Mouse (Mus musculus) liver, embryonic 12.5 days (tissue): ENCODE data around the gene Ghr. TPM values are rescaled to one million over a fixed set of nuclear protein-coding genes. Genes with fewer than 3 reads are reported as not detected.

Experiments
- ATAC-seq: fragments of 200-750 bp; cut with Nextera tagmentation; 2 replicates; pipeline ENCODE4 v1.8.0; 2017; ENCODE audit warnings: moderate number of reproducible peaks, mild to moderate bottlenecking, moderate library complexity
- H3K27ac ChIP-seq: fragments of 300-500 bp; sonication (generic); 2 replicates; pipeline ENCODE4 v1.5.1; 2016; ENCODE audit warnings: mild to moderate bottlenecking
- H3K27me3 ChIP-seq: fragments of 300-500 bp; sonication (generic); replicated peaks from 2 replicates; pipeline ENCODE4 v1.6.1; 2016; ENCODE audit warnings: mild to moderate bottlenecking, moderate library complexity
- H3K36me3 ChIP-seq: fragments of 300-500 bp; sonication (generic); 2 replicates; pipeline ENCODE4 v1.6.1; 2016; ENCODE audit warnings: mild to moderate bottlenecking, moderate library complexity
- H3K4me1 ChIP-seq: fragments of 300-500 bp; sonication (generic); 2 replicates; pipeline ENCODE4 v1.6.1; 2016
- H3K4me2 ChIP-seq: fragments of 300-500 bp; sonication (generic); 2 replicates; pipeline ENCODE4 v1.6.1; 2016; ENCODE audit warnings: mild to moderate bottlenecking, moderate library complexity
- H3K4me3 ChIP-seq: fragments of 300-500 bp; sonication (generic); 2 replicates; pipeline ENCODE4 v1.5.1; 2016; ENCODE audit warnings: mild to moderate bottlenecking, moderate library complexity
- H3K9ac ChIP-seq: fragments of 300-500 bp; sonication (generic); 2 replicates; pipeline ENCODE4 v1.6.1; 2016; ENCODE audit warnings: mild to moderate bottlenecking, moderate library complexity
- H3K9me3 ChIP-seq: fragments of 300-500 bp; sonication (generic); replicated peaks from 2 replicates; pipeline ENCODE4 v1.6.1; 2016; ENCODE audit warnings: mild to moderate bottlenecking, moderate library complexity
- WGBS: fragments of 180-500 bp; shearing (Covaris S2); methylation state at CpG from one replicate; pipeline ENCODE4 v1.1.7; 2016; ENCODE audit not compliant: insufficient replicate concordance; 5-methylcytosine and 5-hydroxymethylcytosine counted together
- polyA plus RNA-seq: library from polyadenylated mRNA; unstranded; fragments of >200 nt; fragmentation: Nextera tagmentation; extraction: Ambion mirVana; gene quantifications from 2 replicates; pipeline ENCODE4 v1.2.1, GENCODE M21; 2016

Ghr gene
- polyA plus RNA-seq, result 24.6 and 24.9 TPM in 2 replicates

GRCm38 (mm10) chr15:3582807-3583636 is at the start of gene Ghr:
Gene Ghr (minus strand): TSS chr15:3583492.
- Histone ChIP-seq H3K27me3 (peaks cover 17% of the 10 kb centered on the region), H3K27ac (peak within 1 kb of the TSS; percentile 81), H3K4me1 (peaks cover 4% of the 10 kb centered on the region; the same call in 1 of the 2 replicates), H3K4me2 (peak within 1 kb of the TSS; percentile 77), H3K36me3 (no peaks in the 10 kb centered on the region), H3K9ac (peak within 1 kb of the TSS; percentile 67), H3K9me3 (no peaks in the 10 kb centered on the region), H3K4me3 (peak within 1 kb of the TSS; percentile 60)
- under 1% methylated on average over 38 of the region's 52 CpGs for WGBS
- peak; percentile 83 for ATAC-seq

- Histone ChIP-seq H3K4me1 (no peaks in the 10 kb centered on the region), H3K4me2 (no peak overlapping the region), H3K9ac (no peak overlapping the region), H3K4me3 (no peak overlapping the region), H3K9me3 (no peaks in the 10 kb centered on the region), H3K36me3 (no peaks in the 10 kb centered on the region), H3K27me3 (no peaks in the 10 kb centered on the region), H3K27ac (no peak overlapping the region)
- ATAC-seq, result no peak
Observed at GRCm38 (mm10) chr15:3622746-3623145, 39.5 kb upstream of the Ghr start.

GRCm38 (mm10) chr15:3620368-3620767 is 37.1 kb upstream of the Ghr start:
- WGBS, result 67% methylated on average over 3 of the region's 3 CpGs
- H3K27me3 ChIP-seq, result no peaks in the 10 kb centered on the region
- no peak overlapping the region for H3K4me2 ChIP-seq
- no peaks in the 10 kb centered on the region for H3K9me3 ChIP-seq
- no peak overlapping the region for H3K27ac ChIP-seq
- H3K4me3 ChIP-seq, result no peak overlapping the region
- H3K36me3 ChIP-seq, result no peaks in the 10 kb centered on the region
- no peak for ATAC-seq
- H3K9ac ChIP-seq, result no peak overlapping the region
- H3K4me1 ChIP-seq, result no peaks in the 10 kb centered on the region

GRCm38 (mm10) chr15:3618311-3618710 is 35.0 kb upstream of the Ghr start:
- Histone ChIP-seq H3K4me3 (no peak overlapping the region), H3K27ac (no peak overlapping the region), H3K9ac (no peak overlapping the region), H3K36me3 (no peaks in the 10 kb centered on the region), H3K27me3 (no peaks in the 10 kb centered on the region), H3K9me3 (no peaks in the 10 kb centered on the region), H3K4me2 (no peak overlapping the region), H3K4me1 (no peaks in the 10 kb centered on the region)
- ATAC-seq, result no peak
- 75% methylated on average over 3 of the region's 3 CpGs for WGBS

- no peaks in the 10 kb centered on the region for H3K36me3 ChIP-seq
- H3K27me3 ChIP-seq, result no peaks in the 10 kb centered on the region
- no peaks in the 10 kb centered on the region for H3K4me1 ChIP-seq
- no peak for ATAC-seq
- H3K4me3 ChIP-seq, result no peak overlapping the region
- H3K9me3 ChIP-seq, result no peaks in the 10 kb centered on the region
- no peak overlapping the region for H3K27ac ChIP-seq
- H3K4me2 ChIP-seq, result no peak overlapping the region
- no peak overlapping the region for H3K9ac ChIP-seq
Observed at GRCm38 (mm10) chr15:3611961-3612360, 28.7 kb upstream of the Ghr start.

- Histone ChIP-seq H3K9me3 (no peaks in the 10 kb centered on the region), H3K36me3 (no peaks in the 10 kb centered on the region), H3K4me1 (no peaks in the 10 kb centered on the region), H3K4me3 (no peak overlapping the region), H3K9ac (no peak overlapping the region), H3K27me3 (no peaks in the 10 kb centered on the region), H3K27ac (no peak overlapping the region), H3K4me2 (no peak overlapping the region)
- no peak for ATAC-seq
- 61% methylated on average over 3 of the region's 3 CpGs for WGBS
Observed at GRCm38 (mm10) chr15:3607951-3608350, 24.7 kb upstream of the Ghr start.

- 75% methylated on average over 2 of the region's 2 CpGs for WGBS
- Histone ChIP-seq H3K4me3 (no peak overlapping the region), H3K9me3 (no peaks in the 10 kb centered on the region), H3K36me3 (no peaks in the 10 kb centered on the region), H3K4me2 (no peak overlapping the region), H3K27ac (no peak overlapping the region), H3K9ac (no peak overlapping the region), H3K27me3 (no peaks in the 10 kb centered on the region), H3K4me1 (no peaks in the 10 kb centered on the region)
- no peak for ATAC-seq
Observed at GRCm38 (mm10) chr15:3602098-3602486, 18.8 kb upstream of the Ghr start.

GRCm38 (mm10) chr15:3601422-3602097 is 18.3 kb upstream of the Ghr start:
- no peaks in the 10 kb centered on the region for H3K4me1 ChIP-seq
- 50% methylated on average over 4 of the region's 4 CpGs for WGBS
- no peaks in the 10 kb centered on the region for H3K27me3 ChIP-seq
- H3K9me3 ChIP-seq, result no peaks in the 10 kb centered on the region
- no peak overlapping the region for H3K27ac ChIP-seq
- no peaks in the 10 kb centered on the region for H3K36me3 ChIP-seq
- no peak overlapping the region for H3K9ac ChIP-seq
- 0 out of 2 replicates have a peak, but pooled peaks have one; percentile 44 for ATAC-seq
- H3K4me2 ChIP-seq, result no peak overlapping the region
- no peak overlapping the region for H3K4me3 ChIP-seq

GRCm38 (mm10) chr15:3587879-3588278 is 4.6 kb upstream of the Ghr start:
- H3K9me3 ChIP-seq, result no peaks in the 10 kb centered on the region
- no peak for ATAC-seq
- no peaks in the 10 kb centered on the region for H3K4me1 ChIP-seq
- H3K4me3 ChIP-seq, result no peak overlapping the region
- no peak overlapping the region for H3K9ac ChIP-seq
- 0 out of 2 replicates have a peak, but pooled peaks cover 4% of the 10 kb centered on the region for H3K27me3 ChIP-seq
- 43% methylated on average over 2 of the region's 2 CpGs for WGBS
- H3K27ac ChIP-seq, result no peak overlapping the region
- H3K36me3 ChIP-seq, result no peaks in the 10 kb centered on the region
- H3K4me2 ChIP-seq, result no peak overlapping the region

- peaks cover 17% of the 10 kb centered on the region for H3K27me3 ChIP-seq
- no peak for ATAC-seq
- 33% methylated on average over 4 of the region's 4 CpGs for WGBS
- H3K4me3 ChIP-seq, result no peak overlapping the region
- H3K9ac ChIP-seq, result no peak overlapping the region
- H3K9me3 ChIP-seq, result no peaks in the 10 kb centered on the region
- H3K4me2 ChIP-seq, result no peak overlapping the region
- H3K4me1 ChIP-seq, result peaks cover 4% of the 10 kb centered on the region; the same call in 1 of the 2 replicates
- H3K27ac ChIP-seq, result no peak overlapping the region
- no peaks in the 10 kb centered on the region for H3K36me3 ChIP-seq
Observed at GRCm38 (mm10) chr15:3584361-3584760, 1.1 kb upstream of the Ghr start.

GRCm38 (mm10) chr15:3581861-3582806 is 1.2 kb downstream of the Ghr start:
- Histone ChIP-seq H3K27ac (peak overlapping the region; percentile 55), H3K9ac (peak overlapping the region; percentile 54), H3K4me3 (peak overlapping the region; percentile 60), H3K4me2 (peak overlapping the region; percentile 77), H3K9me3 (no peaks in the 10 kb centered on the region), H3K4me1 (peaks cover 4% of the 10 kb centered on the region; the same call in 1 of the 2 replicates), H3K36me3 (no peaks in the 10 kb centered on the region), H3K27me3 (peaks cover 17% of the 10 kb centered on the region)
- 8% methylated on average over 33 of the region's 34 CpGs for WGBS
- peak; percentile 21; the same call in 1 of the 2 replicates for ATAC-seq
